Mouse (Mus musculus) lung, postnatal 0 days (tissue): ENCODE results near the gene Elfn1. TPM values are rescaled to one million over a fixed set of nuclear protein-coding genes. Genes with fewer than 3 reads are reported as not detected.

Experiments
- ATAC-seq: fragments of 200-750 bp; cut with Nextera tagmentation; 2 replicates; pipeline ENCODE4 v1.8.0; 2017; ENCODE audit warnings: moderate library complexity
- DNase-seq: peaks from one replicate; pipeline ENCODE4 v3.0.0-alpha.2; 2016; ENCODE audit warnings: low spot score
- H3K27ac ChIP-seq: fragments of 300-500 bp; sonication (generic); 2 replicates; pipeline ENCODE4 v1.5.1; 2014; ENCODE audit warnings: antibody characterized with exemption, mild to moderate bottlenecking, low read length, mixed read lengths
- H3K27me3 ChIP-seq: fragments of 300-500 bp; sonication (generic); replicated peaks from 2 replicates; pipeline ENCODE4 v1.6.1; 2014; ENCODE audit warnings: low read length, mixed read lengths; ENCODE audit not compliant: insufficient read depth
- H3K36me3 ChIP-seq: fragments of 300-500 bp; sonication (generic); 2 replicates; pipeline ENCODE4 v1.6.1; 2014; ENCODE audit warnings: low read length, mixed read lengths; ENCODE audit not compliant: insufficient read depth
- H3K4me1 ChIP-seq: fragments of 300-500 bp; sonication (generic); 2 replicates; pipeline ENCODE4 v1.6.1; 2014; ENCODE audit warnings: antibody characterized with exemption, low read depth, low read length, mixed read lengths; ENCODE audit not compliant: insufficient read depth
- H3K4me2 ChIP-seq: fragments of 300-500 bp; sonication (generic); replicated peaks from 2 replicates; pipeline ENCODE4 v1.6.1; 2014; ENCODE audit warnings: low read depth, mild to moderate bottlenecking, low read length, moderate library complexity, mixed read lengths
- H3K4me3 ChIP-seq: fragments of 300-500 bp; sonication (generic); 2 replicates; pipeline ENCODE4 v1.5.1; 2014; ENCODE audit warnings: low read depth, low read length
- H3K9ac ChIP-seq: fragments of 300-500 bp; sonication (generic); replicated peaks from 2 replicates; pipeline ENCODE4 v1.6.1; 2014; ENCODE audit warnings: low read depth, mild to moderate bottlenecking
- H3K9me3 ChIP-seq: fragments of 300-500 bp; sonication (generic); 2 replicates; pipeline ENCODE4 v1.6.1; 2016; ENCODE audit warnings: low read length, mixed read lengths
- CTCF ChIP-seq: IDR thresholded peaks from 2 replicates; pipeline ENCODE4 v1.5.1; 2016; ENCODE audit warnings: antibody characterized with exemption, mild to moderate bottlenecking
- EP300 ChIP-seq: IDR thresholded peaks from 2 replicates; pipeline ENCODE4 v1.6.1; 2016; ENCODE audit warnings: antibody characterized with exemption, mild to moderate bottlenecking, control low read depth
- WGBS: fragments of 180-500 bp; shearing (Covaris S2); extraction: QIAGEN DNeasy Blood & Tissue Kit; methylation state at CpG from one replicate; pipeline ENCODE4 v1.1.7; 2014; 5-methylcytosine and 5-hydroxymethylcytosine counted together
- polyA plus RNA-seq: library from polyadenylated mRNA; unstranded; fragments of >200 nt; fragmentation: Nextera tagmentation; extraction: Ambion mirVana; gene quantifications from 2 replicates; pipeline ENCODE4 v1.2.1, GENCODE M21; 2015

The Elfn1 gene
- polyA plus RNA-seq, 1 experiment from 2014 or later = 1.5 TPM

GRCm38 (mm10) chr5:139908811-139909627, 1.3 kb downstream of the Elfn1 start:
- Histone ChIP-seq H3K27me3 (peaks cover 55% of the 10 kb centered on the region), H3K9ac (peak overlapping the region; percentile 29), H3K36me3 (no peaks in the 10 kb centered on the region), H3K4me3 (peak overlapping the region; percentile 62), H3K9me3 (no peaks in the 10 kb centered on the region), H3K4me2 (peak overlapping the region; percentile 98), H3K4me1 (peaks cover 12% of the 10 kb centered on the region), H3K27ac (no peak overlapping the region)
- no peak for ATAC-seq
- TF ChIP-seq EP300 (no peak), CTCF (no peak)
- WGBS = 3% methylated on average over 41 of the region's 50 CpGs
- DNase-seq = no peak

GRCm38 (mm10) chr5:139909710-139910550, 2.2 kb downstream of the Elfn1 start:
- Histone ChIP-seq H3K4me3 (peak overlapping the region; percentile 62; the same call in 1 of the 2 replicates), H3K27me3 (peaks cover 60% of the 10 kb centered on the region), H3K4me1 (peaks cover 12% of the 10 kb centered on the region), H3K4me2 (peak overlapping the region; percentile 98), H3K27ac (no peak overlapping the region), H3K36me3 (no peaks in the 10 kb centered on the region), H3K9me3 (no peaks in the 10 kb centered on the region), H3K9ac (no peak overlapping the region)
- WGBS = 2% methylated on average over 29 of the region's 29 CpGs
- ATAC-seq (no peak), DNase-seq (no peak)
- TF ChIP-seq EP300 (no peak), CTCF (no peak)

GRCm38 (mm10) chr5:139910755-139911300, 3.1 kb downstream of the Elfn1 start:
- Histone ChIP-seq H3K27me3 (peaks cover 60% of the 10 kb centered on the region), H3K9me3 (no peaks in the 10 kb centered on the region), H3K4me2 (no peak overlapping the region), H3K9ac (no peak overlapping the region), H3K4me1 (peaks cover 12% of the 10 kb centered on the region), H3K36me3 (no peaks in the 10 kb centered on the region), H3K27ac (no peak overlapping the region), H3K4me3 (no peak overlapping the region)
- TF ChIP-seq CTCF (no peak), EP300 (no peak)
- ATAC-seq (no peak), DNase-seq (no peak)
- 38% methylated on average over 3 of the region's 3 CpGs for WGBS

- H3K4me1 ChIP-seq = peaks cover 12% of the 10 kb centered on the region
- 9% methylated on average over 19 of the region's 19 CpGs for WGBS
Observed at GRCm38 (mm10) chr5:139911506-139911905, 3.8 kb downstream of the Elfn1 start.

GRCm38 (mm10) chr5:139912121-139912771, 4.5 kb downstream of the Elfn1 start:
- Histone ChIP-seq H3K9ac (0 out of 2 replicates have a peak overlapping the region, but pooled peaks have one; percentile 16), H3K36me3 (no peaks in the 10 kb centered on the region), H3K27me3 (peaks cover 56% of the 10 kb centered on the region), H3K4me1 (peaks cover 9% of the 10 kb centered on the region), H3K4me2 (peak overlapping the region; percentile 78), H3K27ac (no peak overlapping the region), H3K9me3 (no peaks in the 10 kb centered on the region), H3K4me3 (peak overlapping the region; percentile 38)
- TF ChIP-seq EP300 (no peak), CTCF (no peak)
- ATAC-seq = no peak
- under 1% methylated on average over 18 of the region's 64 CpGs for WGBS
- DNase-seq = peak; percentile 23

More at GRCm38 (mm10) chr5:139911506-139911905, 3.8 kb downstream of the Elfn1 start:
- no peak overlapping the region for H3K27ac ChIP-seq
- ATAC-seq = no peak
- no peak overlapping the region for H3K9ac ChIP-seq
- H3K4me3 ChIP-seq = no peak overlapping the region
- H3K36me3 ChIP-seq = no peaks in the 10 kb centered on the region
- H3K4me2 ChIP-seq = peak overlapping the region; percentile 78; the same call in 1 of the 2 replicates
- no peak for TF ChIP-seq CTCF
- DNase-seq = no peak
- H3K9me3 ChIP-seq = no peaks in the 10 kb centered on the region
- peaks cover 60% of the 10 kb centered on the region for H3K27me3 ChIP-seq
